Mouse (Mus musculus) lung, embryonic 16.5 days (tissue): ENCODE measurements around the gene Bcas3. TPM values are rescaled to one million over a fixed set of nuclear protein-coding genes. Genes with fewer than 3 reads are reported as not detected.
A peak's percentile ranks its signal among the peaks of the same experiment; 100 is the strongest.

Source experiments
- ATAC-seq: fragments of 200-750 bp; cut with Nextera tagmentation; 2 replicates; pipeline ENCODE4 v1.8.0; 2017; ENCODE audit warnings: low read depth, mild to moderate bottlenecking, moderate library complexity
- H3K27ac ChIP-seq: fragments of 300-500 bp; sonication (generic); 2 replicates; pipeline ENCODE4 v1.5.1; 2014; ENCODE audit warnings: mild to moderate bottlenecking, control low read depth, low read length
- H3K27me3 ChIP-seq: fragments of 300-500 bp; sonication (generic); 2 replicates; pipeline ENCODE4 v1.6.1; 2014; ENCODE audit warnings: low read depth, low read length, mixed read lengths; ENCODE audit not compliant: control insufficient read depth, insufficient read depth
- H3K36me3 ChIP-seq: fragments of 300-500 bp; sonication (generic); 2 replicates; pipeline ENCODE4 v1.6.1; 2014; ENCODE audit warnings: low read length; ENCODE audit not compliant: control insufficient read depth, insufficient read depth
- H3K4me1 ChIP-seq: fragments of 300-500 bp; sonication (generic); replicated peaks from 2 replicates; pipeline ENCODE4 v1.6.1; 2014; ENCODE audit warnings: low read length, mixed read lengths; ENCODE audit not compliant: control insufficient read depth, insufficient read depth
- H3K4me2 ChIP-seq: fragments of 300-500 bp; sonication (generic); 2 replicates; pipeline ENCODE4 v1.6.1; 2014; ENCODE audit warnings: low read depth, low read length, control low read depth
- H3K4me3 ChIP-seq: fragments of 300-500 bp; sonication (generic); 2 replicates; pipeline ENCODE4 v1.5.1; 2014; ENCODE audit warnings: mild to moderate bottlenecking, low read length, control low read depth
- H3K9ac ChIP-seq: fragments of 300-500 bp; sonication (generic); 2 replicates; pipeline ENCODE4 v1.6.1; 2014; ENCODE audit warnings: low read length, control low read depth
- H3K9me3 ChIP-seq: fragments of 300-500 bp; sonication (generic); 2 replicates; pipeline ENCODE4 v1.6.1; 2016; ENCODE audit warnings: low read length; ENCODE audit not compliant: control insufficient read depth
- WGBS: fragments of 180-500 bp; shearing (Covaris S2); extraction: QIAGEN DNeasy Blood & Tissue Kit; methylation state at CpG from one replicate; pipeline ENCODE4 v1.1.7; 2014; 5-methylcytosine and 5-hydroxymethylcytosine counted together
- polyA plus RNA-seq: library from polyadenylated mRNA; unstranded; fragments of >200 nt; fragmentation: Nextera tagmentation; extraction: Ambion mirVana; gene quantifications from 2 replicates; pipeline ENCODE4 v1.2.1, GENCODE M21; 2015

The Bcas3 gene
- polyA plus RNA-seq, 1 experiment from 2014 or later, result 38.4 TPM

DNA sequence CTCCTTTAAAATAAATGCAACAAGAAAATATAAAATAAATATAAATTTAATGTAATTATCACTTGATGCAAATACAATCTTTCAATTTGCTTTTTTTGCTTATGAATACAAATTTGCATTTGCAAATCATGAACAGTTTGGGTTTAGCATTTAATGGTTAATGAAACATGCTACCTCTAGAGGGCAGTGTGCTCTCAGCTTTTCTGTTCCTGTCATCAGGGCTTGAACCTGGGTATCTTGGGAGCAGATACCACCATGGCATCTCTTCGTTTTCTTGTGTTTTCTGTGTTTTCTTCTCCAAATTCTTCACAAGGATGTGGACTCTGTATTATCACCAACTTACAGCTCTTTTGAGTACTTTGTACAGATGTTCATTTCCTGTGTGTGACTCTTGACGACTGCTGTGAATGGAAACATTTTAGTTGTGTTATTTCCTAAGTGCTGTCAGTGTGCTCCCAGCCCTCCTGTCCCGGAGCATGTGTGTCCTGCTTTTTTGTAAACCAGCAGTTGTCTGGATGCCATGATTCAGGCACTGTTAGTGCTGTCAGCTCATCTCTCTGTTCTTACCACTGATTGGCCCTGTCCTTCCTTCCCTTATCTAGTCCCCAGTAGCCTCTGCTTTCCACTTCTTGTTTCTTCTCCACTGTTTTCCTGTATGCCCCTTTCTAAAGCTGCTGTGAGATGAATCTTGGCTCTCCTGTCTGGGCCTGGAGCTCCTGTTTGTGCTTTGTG, 165.2 kb downstream of the Bcas3 start:
- Histone ChIP-seq H3K36me3 (no peaks in the 10 kb centered on the region), H3K4me1 (peaks cover 13% of the 10 kb centered on the region), H3K9me3 (no peaks in the 10 kb centered on the region), H3K4me2 (no peak overlapping the region), H3K4me3 (no peak overlapping the region), H3K27ac (peak overlapping the region; percentile 91), H3K9ac (0 out of 2 replicates have a peak overlapping the region, but pooled peaks have one; percentile 14), H3K27me3 (no peaks in the 10 kb centered on the region)
- 15% methylated on average over 3 of the region's 3 CpGs for WGBS
- ATAC-seq, result peak; percentile 54; the same call in 1 of the 2 replicates

- H3K27me3 ChIP-seq, result no peaks in the 10 kb centered on the region
- 42% methylated on average over 12 of the region's 12 CpGs for WGBS
- H3K9me3 ChIP-seq, result no peaks in the 10 kb centered on the region
- ATAC-seq, result no peak
- H3K9ac ChIP-seq, result no peak overlapping the region
- peaks cover 29% of the 10 kb centered on the region for H3K4me1 ChIP-seq
- H3K4me3 ChIP-seq, result no peak overlapping the region
- no peak overlapping the region for H3K4me2 ChIP-seq
- no peak overlapping the region for H3K27ac ChIP-seq
- no peaks in the 10 kb centered on the region for H3K36me3 ChIP-seq
Observed at GRCm38 (mm10) chr11:85520236-85520635, 167.3 kb downstream of the Bcas3 start.

DNA sequence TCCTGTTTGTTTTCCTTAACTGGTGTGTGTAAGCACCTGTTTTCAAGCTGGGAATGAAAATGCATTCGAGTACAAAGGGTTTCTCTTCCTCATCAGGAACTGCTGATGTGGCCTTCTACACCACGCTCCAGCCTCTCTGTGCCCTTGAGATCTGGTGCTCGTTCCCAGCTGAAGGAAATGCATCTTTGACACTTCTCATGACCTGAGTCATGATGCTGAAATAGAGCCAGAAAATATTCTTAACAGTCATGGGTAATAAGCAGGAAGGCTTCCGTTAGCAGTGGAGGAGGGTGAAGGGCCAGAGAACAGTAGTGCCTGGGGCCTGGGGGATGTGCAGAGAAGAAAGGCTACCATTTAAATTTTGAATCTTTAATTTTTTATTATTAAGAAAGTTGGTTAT, 168.0 kb downstream of the Bcas3 start:
- 43% methylated on average over 4 of the region's 4 CpGs for WGBS
- Histone ChIP-seq H3K27me3 (no peaks in the 10 kb centered on the region), H3K9ac (no peak overlapping the region), H3K4me2 (no peak overlapping the region), H3K9me3 (no peaks in the 10 kb centered on the region), H3K4me3 (no peak overlapping the region), H3K4me1 (peaks cover 36% of the 10 kb centered on the region), H3K27ac (no peak overlapping the region), H3K36me3 (no peaks in the 10 kb centered on the region)
- peak; percentile 22; the same call in 1 of the 2 replicates for ATAC-seq

GRCm38 (mm10) chr11:85523646-85524045, 170.7 kb downstream of the Bcas3 start:
- Histone ChIP-seq H3K9me3 (no peaks in the 10 kb centered on the region), H3K27ac (peak overlapping the region; percentile 97), H3K4me2 (peak overlapping the region; percentile 8; the same call in 1 of the 2 replicates), H3K4me1 (peaks cover 42% of the 10 kb centered on the region), H3K9ac (peak overlapping the region; percentile 58), H3K27me3 (no peaks in the 10 kb centered on the region), H3K4me3 (no peak overlapping the region), H3K36me3 (no peaks in the 10 kb centered on the region)
- WGBS, result 41% methylated on average over 6 of the region's 6 CpGs
- ATAC-seq, result peak; percentile 82

DNA sequence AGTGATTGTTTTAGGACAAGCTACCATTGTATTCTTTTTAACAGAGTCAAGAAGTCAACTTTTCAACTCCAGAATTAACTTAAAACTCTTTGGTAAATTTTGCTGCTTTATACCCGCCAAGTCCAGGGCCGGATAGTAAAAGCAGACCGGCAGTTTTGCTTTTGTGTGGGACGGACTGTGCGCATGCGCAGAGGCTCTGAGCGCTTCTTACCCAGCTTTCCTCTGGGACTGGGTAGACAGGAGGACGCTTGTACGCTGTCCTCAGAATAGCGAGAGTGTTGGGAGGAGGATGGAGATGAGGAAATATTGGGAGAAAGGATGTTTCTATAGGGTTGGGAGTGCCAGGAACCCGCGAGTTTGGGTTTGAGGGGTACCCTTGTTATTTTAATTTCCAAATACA, 171.2 kb downstream of the Bcas3 start:
- Histone ChIP-seq H3K27me3 (no peaks in the 10 kb centered on the region), H3K36me3 (no peaks in the 10 kb centered on the region), H3K27ac (peak overlapping the region; percentile 97), H3K9ac (peak overlapping the region; percentile 52; the same call in 1 of the 2 replicates), H3K9me3 (no peaks in the 10 kb centered on the region), H3K4me3 (no peak overlapping the region), H3K4me1 (peaks cover 42% of the 10 kb centered on the region), H3K4me2 (peak overlapping the region; percentile 38)
- WGBS, result 27% methylated on average over 12 of the region's 12 CpGs
- ATAC-seq, result peak; percentile 52; the same call in 1 of the 2 replicates

DNA sequence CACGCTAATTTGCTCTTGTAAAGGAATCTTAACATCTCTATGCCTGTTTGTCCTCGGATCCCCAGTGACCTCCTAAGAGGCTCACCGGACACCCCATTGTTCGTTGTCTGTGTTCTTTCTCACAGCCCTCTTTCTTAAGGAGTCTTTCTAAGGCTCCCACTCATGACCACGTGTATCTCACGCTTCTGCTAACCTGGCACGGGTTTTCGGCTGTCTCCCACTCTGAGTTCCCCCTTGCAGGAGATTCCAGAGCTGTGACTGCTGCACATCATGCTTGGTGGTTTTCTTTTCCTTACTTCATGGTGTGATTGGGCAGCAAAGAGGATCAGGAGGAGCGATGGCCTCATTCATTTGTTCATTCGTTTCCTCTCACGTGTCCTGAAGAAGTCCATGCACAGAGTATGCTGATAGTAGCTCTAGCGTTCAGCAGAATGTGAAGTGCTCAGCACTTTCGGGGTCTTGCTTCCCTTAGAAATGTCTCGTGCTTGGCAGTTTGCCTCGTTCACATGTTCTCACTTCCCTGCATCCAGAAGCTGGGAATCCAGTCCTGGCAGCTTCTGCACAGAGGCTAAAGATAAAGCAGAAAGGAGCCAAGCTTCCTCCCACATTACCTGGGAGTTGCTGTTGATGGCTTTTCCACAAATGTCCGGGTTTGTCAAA, 172.0 kb downstream of the Bcas3 start:
- peaks cover 41% of the 10 kb centered on the region for H3K4me1 ChIP-seq
- H3K9ac ChIP-seq, result peak overlapping the region; percentile 52
- no peaks in the 10 kb centered on the region for H3K9me3 ChIP-seq
- peak overlapping the region; percentile 97 for H3K27ac ChIP-seq
- no peaks in the 10 kb centered on the region for H3K36me3 ChIP-seq
- WGBS, result 19% methylated on average over 16 of the region's 16 CpGs
- peak overlapping the region; percentile 36 for H3K4me2 ChIP-seq
- no peak overlapping the region for H3K4me3 ChIP-seq
- peak; percentile 75 for ATAC-seq
- no peaks in the 10 kb centered on the region for H3K27me3 ChIP-seq

- H3K27me3 ChIP-seq, result no peaks in the 10 kb centered on the region
- peak overlapping the region; percentile 97 for H3K27ac ChIP-seq
- peak overlapping the region; percentile 36 for H3K4me2 ChIP-seq
- no peak overlapping the region for H3K4me3 ChIP-seq
- no peaks in the 10 kb centered on the region for H3K9me3 ChIP-seq
- ATAC-seq, result no peak
- H3K4me1 ChIP-seq, result peaks cover 36% of the 10 kb centered on the region
- 26% methylated on average over 10 of the region's 10 CpGs for WGBS
- H3K36me3 ChIP-seq, result no peaks in the 10 kb centered on the region
- H3K9ac ChIP-seq, result peak overlapping the region; percentile 52
Observed at GRCm38 (mm10) chr11:85525501-85525885, 172.5 kb downstream of the Bcas3 start.

DNA sequence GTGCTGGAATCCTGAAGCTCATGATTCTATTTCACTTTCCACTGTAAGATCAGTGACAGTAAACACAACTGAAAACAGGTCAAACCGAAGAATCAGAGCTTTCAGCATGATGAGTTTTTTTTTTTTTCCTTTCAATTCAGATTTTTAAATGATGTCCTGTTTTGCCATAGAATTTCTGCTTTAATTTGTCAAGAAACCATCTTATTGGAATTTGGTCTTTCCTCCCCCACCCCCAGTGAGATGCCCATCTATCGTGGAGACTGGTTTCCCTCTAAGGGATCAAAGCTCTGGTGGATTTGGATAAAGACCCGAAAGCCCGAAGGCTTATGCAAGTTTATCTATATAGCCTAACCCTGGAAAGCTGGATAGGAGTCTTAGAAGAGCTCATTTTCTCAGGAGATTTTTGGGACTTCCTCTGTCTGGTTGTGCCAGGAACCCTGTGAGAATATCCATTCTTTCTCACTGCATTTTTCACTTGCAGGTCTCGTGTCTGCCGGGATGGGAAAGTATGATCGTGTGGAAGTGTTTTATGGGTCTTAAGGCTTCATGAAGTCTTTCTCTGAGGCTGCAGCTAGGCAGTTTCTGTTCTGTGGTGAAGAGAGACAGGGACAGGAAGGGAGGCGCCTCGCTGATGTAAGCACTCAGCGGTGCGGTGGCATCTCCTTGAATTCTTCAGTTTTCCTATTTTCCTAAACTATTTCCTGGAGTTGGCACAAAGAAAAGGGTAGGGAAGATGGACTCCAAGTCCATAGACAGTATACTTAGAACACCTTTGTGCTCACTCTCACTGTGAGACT, 173.2 kb downstream of the Bcas3 start:
- peak overlapping the region; percentile 36 for H3K4me2 ChIP-seq
- H3K36me3 ChIP-seq, result no peaks in the 10 kb centered on the region
- 47% methylated on average over 11 of the region's 11 CpGs for WGBS
- peak overlapping the region; percentile 97 for H3K27ac ChIP-seq
- peak overlapping the region; percentile 52 for H3K9ac ChIP-seq
- no peak overlapping the region for H3K4me3 ChIP-seq
- no peaks in the 10 kb centered on the region for H3K27me3 ChIP-seq
- ATAC-seq, result no peak
- peaks cover 35% of the 10 kb centered on the region for H3K4me1 ChIP-seq
- H3K9me3 ChIP-seq, result no peaks in the 10 kb centered on the region

GRCm38 (mm10) chr11:85527261-85527660, 174.3 kb downstream of the Bcas3 start:
- Histone ChIP-seq H3K36me3 (no peaks in the 10 kb centered on the region), H3K9me3 (no peaks in the 10 kb centered on the region), H3K27me3 (no peaks in the 10 kb centered on the region), H3K9ac (no peak overlapping the region), H3K27ac (no peak overlapping the region), H3K4me3 (no peak overlapping the region), H3K4me1 (peaks cover 35% of the 10 kb centered on the region), H3K4me2 (no peak overlapping the region)
- WGBS, result 73% methylated on average over 5 of the region's 5 CpGs
- no peak for ATAC-seq
